Mouse (Mus musculus): ENCODE measurements around the gene Rpl14. TPM values are rescaled to one million over a fixed set of nuclear protein-coding genes. Genes with fewer than 3 reads are reported as not detected.
A peak's percentile ranks its signal among the peaks of the same experiment; 100 is the strongest.

Gene Rpl14
- total and polyA plus RNA-seq, 2 experiments from 2014 or later = 287 to 474 TPM

- H3K36me3 ChIP-seq (ENCODE audit: insufficient read depth, low read length) = no peaks in the 10 kb centered on the region
- H3K4me2 ChIP-seq (ENCODE audit: low read depth, low read length, poor library complexity, severe bottlenecking) = peak overlapping the region; percentile 42
- no peak for ATAC-seq (ENCODE audit: low FRiP score)
- TF ChIP-seq CTCF (IDR thresholded peaks at IDR 0.05) = no peak
- H3K9ac ChIP-seq (replicated peaks; ENCODE audit: low read length, poor library complexity, severe bottlenecking) = peak overlapping the region; percentile 52; the same call in 1 of the 2 replicates
- H3K27ac ChIP-seq (ENCODE audit: low read depth, low read length) = peak overlapping the region; percentile 69
- peaks cover 13% of the 10 kb centered on the region for H3K4me1 ChIP-seq (ENCODE audit: insufficient read depth, low read length)
- WGBS = 6% methylated on average over 10 of the region's 10 CpGs
- no peak for DNase-seq (ENCODE audit: low spot score)
- peak overlapping the region; percentile 5; the same call in 1 of the 2 replicates for H3K4me3 ChIP-seq (ENCODE audit: low read depth, low read length)
- no peaks in the 10 kb centered on the region for H3K27me3 ChIP-seq (ENCODE audit: insufficient read depth, low read length)
- H3K9me3 ChIP-seq (ENCODE audit: low read length) = peaks cover 9% of the 10 kb centered on the region; the same call in 1 of the 2 replicates
Measured at GRCm38 (mm10) chr9:120619347-120619708, 48.1 kb downstream of the Rpl14 start.

- Histone ChIP-seq H3K36me3 (ENCODE audit: insufficient read depth, low read length) (no peaks in the 10 kb centered on the region), H3K4me3 (ENCODE audit: low read depth, low read length) (peak overlapping the region; percentile 5; the same call in 1 of the 2 replicates), H3K4me1 (ENCODE audit: insufficient read depth, low read length) (peaks cover 13% of the 10 kb centered on the region), H3K27me3 (ENCODE audit: insufficient read depth, low read length) (no peaks in the 10 kb centered on the region), H3K9ac (replicated peaks; ENCODE audit: low read length, poor library complexity, severe bottlenecking) (peak overlapping the region; percentile 52; the same call in 1 of the 2 replicates), H3K27ac (ENCODE audit: low read depth, low read length) (peak overlapping the region; percentile 69), H3K4me2 (ENCODE audit: low read depth, low read length, poor library complexity, severe bottlenecking) (peak overlapping the region; percentile 42), H3K9me3 (ENCODE audit: low read length) (peaks cover 13% of the 10 kb centered on the region; the same call in 1 of the 2 replicates)
- WGBS = 5% methylated on average over 26 of the region's 26 CpGs
- no peak for TF ChIP-seq CTCF (IDR thresholded peaks at IDR 0.05)
- peak; percentile 82 for ATAC-seq (ENCODE audit: low FRiP score)
- peak; percentile 81 for DNase-seq (ENCODE audit: low spot score)
Measured at GRCm38 (mm10) chr9:120619709-120620408, 48.6 kb downstream of the Rpl14 start.

GRCm38 (mm10) chr9:120620409-120620745, 49.1 kb downstream of the Rpl14 start:
- H3K9ac ChIP-seq (replicated peaks; ENCODE audit: low read length, poor library complexity, severe bottlenecking) = peak overlapping the region; percentile 52; the same call in 1 of the 2 replicates
- no peaks in the 10 kb centered on the region for H3K27me3 ChIP-seq (ENCODE audit: insufficient read depth, low read length)
- no peak overlapping the region for H3K4me3 ChIP-seq (ENCODE audit: low read depth, low read length)
- peaks cover 13% of the 10 kb centered on the region; the same call in 1 of the 2 replicates for H3K9me3 ChIP-seq (ENCODE audit: low read length)
- H3K4me2 ChIP-seq (ENCODE audit: low read depth, low read length, poor library complexity, severe bottlenecking) = no peak overlapping the region
- peak overlapping the region; percentile 69 for H3K27ac ChIP-seq (ENCODE audit: low read depth, low read length)
- H3K4me1 ChIP-seq (ENCODE audit: insufficient read depth, low read length) = peaks cover 13% of the 10 kb centered on the region
- WGBS = 12% methylated on average over 4 of the region's 4 CpGs
- no peak for DNase-seq (ENCODE audit: low spot score)
- ATAC-seq (ENCODE audit: low FRiP score) = no peak
- no peak for TF ChIP-seq CTCF (IDR thresholded peaks at IDR 0.05)
- H3K36me3 ChIP-seq (ENCODE audit: insufficient read depth, low read length) = no peaks in the 10 kb centered on the region

Other genes with a start within 250 kb of the Rpl14 start
- gene Eif1b, start 79.2 kb upstream of the Rpl14 start, total RNA-seq (2014; rRNA removed) = 80.8 and 96.6 TPM in 2 replicates
- gene Eif1b, start 79.2 kb upstream of the Rpl14 start, polyA plus RNA-seq (2015; fragmentation: Nextera tagmentation; extraction: Ambion mirVana) = 345 and 380 TPM in 2 replicates
- gene Entpd3, start 31.6 kb upstream of the Rpl14 start, total RNA-seq (2014; rRNA removed) = 6.9 and 9.0 TPM in 2 replicates
- 4.7 and 5.2 TPM in 2 replicates for gene Entpd3, start 31.6 kb upstream of the Rpl14 start, polyA plus RNA-seq (2015; fragmentation: Nextera tagmentation; extraction: Ambion mirVana)

All from midbrain, postnatal 0 days (tissue).